Mouse (Mus musculus) erythroblast, embryonic 14.5 days (primary cell): Measurements from ENCODE around the gene Neil3.

ENCODE experiments used
- GATA1 ChIP-seq: IDR thresholded peaks from 2 replicates; pipeline ENCODE4 v1.6.1; 2012; ENCODE audit warnings: low read length, inconsistent platforms, mixed read lengths
- TAL1 ChIP-seq: IDR thresholded peaks from 3 replicates; pipeline ENCODE4 v1.6.1; 2012; ENCODE audit warnings: low read length, inconsistent platforms, mixed read lengths

DNA sequence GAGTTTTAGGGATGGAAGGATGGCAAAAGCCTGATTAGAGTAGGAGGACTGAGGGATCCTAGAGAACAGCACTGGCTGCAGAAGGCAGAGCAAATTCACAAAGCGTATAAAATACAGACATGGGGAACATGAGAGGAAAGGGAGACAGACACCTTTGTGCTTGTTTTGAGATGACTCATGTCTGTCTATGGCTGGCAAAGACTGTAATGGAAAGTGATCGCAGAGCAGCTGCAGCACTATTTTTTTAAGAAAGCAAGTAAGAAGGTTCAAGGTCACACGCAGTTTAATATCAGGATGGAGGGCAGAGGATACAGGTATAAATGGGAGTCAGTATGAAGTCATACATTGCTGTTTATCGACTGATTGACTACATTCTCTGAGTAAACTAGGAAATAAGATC is 8.2 kb downstream of the Neil3 start:
- TF ChIP-seq GATA1 (no peak), TAL1 (no peak)
